Mouse (Mus musculus): ENCODE measurements around the gene Atrnl1. TPM values are rescaled to one million over a fixed set of nuclear protein-coding genes. Genes with fewer than 3 reads are reported as not detected.

Atrnl1 gene
- polyA plus RNA-seq, 1 experiment from 2014 or later, result 7.8 TPM

DNA sequence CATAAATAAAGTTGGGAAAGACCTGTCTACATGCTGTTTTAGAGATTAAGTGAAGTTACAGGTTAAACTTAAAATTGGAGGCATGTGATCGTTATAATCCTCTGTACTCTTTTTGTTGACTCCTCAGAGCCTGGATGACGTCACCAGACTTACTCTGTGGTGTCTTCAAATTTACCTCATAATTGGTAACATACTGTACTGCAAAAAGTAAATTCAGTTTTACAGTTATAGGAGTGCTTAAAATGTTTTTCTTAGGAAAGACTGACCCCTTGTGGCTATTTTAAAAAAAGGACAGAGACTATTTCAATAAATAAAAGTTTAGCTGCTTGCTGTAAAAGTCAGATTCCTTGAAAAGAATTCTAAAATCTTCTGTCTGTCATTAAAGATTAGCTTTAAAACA lies 32.1 kb downstream of the Atrnl1 start:
- no peaks in the 10 kb centered on the region for H3K4me1 ChIP-seq (ENCODE audit: control insufficient read depth, insufficient read depth, low read length)
- H3K9me3 ChIP-seq (replicated peaks; ENCODE audit: control insufficient read depth, low read length), result no peaks in the 10 kb centered on the region
- no peak overlapping the region for H3K4me2 ChIP-seq (ENCODE audit: low read depth, low read length)
- no peaks in the 10 kb centered on the region for H3K36me3 ChIP-seq (replicated peaks; ENCODE audit: control insufficient read depth, insufficient read depth, low read depth, low read length)
- ATAC-seq (replicated peaks; ENCODE audit: insufficient number of reproducible peaks, low FRiP score, low TSS enrichment, low read depth), result no peak
- H3K4me3 ChIP-seq (ENCODE audit: low read depth, low read length), result no peak overlapping the region
- DNase-seq (ENCODE audit: low spot score), result peak; percentile 75
- 45% methylated on average over 2 of the region's 2 CpGs for WGBS
- H3K9ac ChIP-seq (replicated peaks; ENCODE audit: low read length), result no peak overlapping the region
- no peaks in the 10 kb centered on the region for H3K27me3 ChIP-seq (ENCODE audit: control insufficient read depth, insufficient read depth, low read length)
- H3K27ac ChIP-seq (replicated peaks; ENCODE audit: low read depth, low read length), result no peak overlapping the region

DNA sequence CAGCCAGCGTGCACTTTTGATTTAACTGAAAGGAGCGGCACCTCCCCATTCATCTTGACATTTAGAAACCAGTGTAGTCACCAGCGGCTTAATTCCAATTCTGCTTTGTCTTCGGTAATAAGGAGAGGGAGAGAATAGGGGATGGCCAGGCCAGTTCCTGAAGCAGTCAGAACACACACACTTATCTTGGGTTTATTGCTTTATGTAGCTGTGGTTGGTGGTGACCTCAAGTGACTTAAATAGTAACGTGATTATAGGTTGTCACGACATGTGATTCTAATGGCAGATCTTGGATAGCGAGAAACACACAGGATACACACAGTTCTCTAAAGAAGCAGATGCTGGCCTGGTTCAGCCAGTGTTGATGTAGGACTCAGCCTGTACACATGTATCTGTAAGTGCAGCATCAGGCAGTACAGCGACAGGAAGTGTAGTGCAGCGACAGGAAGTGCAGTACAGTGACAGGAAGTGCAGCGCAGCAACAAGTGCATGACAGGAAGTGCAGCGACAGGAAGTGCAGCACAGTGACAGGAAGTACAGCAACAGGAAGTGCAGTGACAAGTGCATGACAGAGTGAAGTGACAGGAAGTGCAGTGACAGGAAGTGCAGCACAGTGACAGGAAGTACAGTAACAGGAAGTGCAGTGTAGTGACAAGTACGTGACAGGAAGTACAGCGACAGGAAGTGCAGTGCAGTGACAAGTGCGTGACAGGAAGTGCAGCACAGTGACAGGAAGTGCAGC lies 37.5 kb downstream of the Atrnl1 start:
- no peak overlapping the region for H3K4me2 ChIP-seq (ENCODE audit: low read depth, low read length)
- 94% methylated on average over 14 of the region's 14 CpGs for WGBS
- no peak overlapping the region for H3K27ac ChIP-seq (replicated peaks; ENCODE audit: low read depth, low read length)
- no peaks in the 10 kb centered on the region for H3K4me1 ChIP-seq (ENCODE audit: control insufficient read depth, insufficient read depth, low read length)
- no peaks in the 10 kb centered on the region for H3K9me3 ChIP-seq (replicated peaks; ENCODE audit: control insufficient read depth, low read length)
- ATAC-seq (replicated peaks; ENCODE audit: insufficient number of reproducible peaks, low FRiP score, low TSS enrichment, low read depth), result no peak
- no peak overlapping the region for H3K9ac ChIP-seq (replicated peaks; ENCODE audit: low read length)
- H3K27me3 ChIP-seq (ENCODE audit: control insufficient read depth, insufficient read depth, low read length), result no peaks in the 10 kb centered on the region
- DNase-seq (ENCODE audit: low spot score), result no peak
- H3K36me3 ChIP-seq (replicated peaks; ENCODE audit: control insufficient read depth, insufficient read depth, low read depth, low read length), result no peaks in the 10 kb centered on the region
- no peak overlapping the region for H3K4me3 ChIP-seq (ENCODE audit: low read depth, low read length)

- H3K4me1 ChIP-seq (ENCODE audit: control insufficient read depth, insufficient read depth, low read length), result no peaks in the 10 kb centered on the region
- no peaks in the 10 kb centered on the region for H3K36me3 ChIP-seq (replicated peaks; ENCODE audit: control insufficient read depth, insufficient read depth, low read depth, low read length)
- H3K4me3 ChIP-seq (ENCODE audit: low read depth, low read length), result no peak overlapping the region
- no peak for ATAC-seq (replicated peaks; ENCODE audit: insufficient number of reproducible peaks, low FRiP score, low TSS enrichment, low read depth)
- DNase-seq (ENCODE audit: low spot score), result no peak
- no peaks in the 10 kb centered on the region for H3K27me3 ChIP-seq (ENCODE audit: control insufficient read depth, insufficient read depth, low read length)
- no peak overlapping the region for H3K9ac ChIP-seq (replicated peaks; ENCODE audit: low read length)
- no peak overlapping the region for H3K4me2 ChIP-seq (ENCODE audit: low read depth, low read length)
- H3K9me3 ChIP-seq (replicated peaks; ENCODE audit: control insufficient read depth, low read length), result no peaks in the 10 kb centered on the region
- WGBS, result 96% methylated on average over 4 of the region's 4 CpGs
- H3K27ac ChIP-seq (replicated peaks; ENCODE audit: low read depth, low read length), result no peak overlapping the region
These were observed 38.1 kb downstream of the Atrnl1 start for GRCm38 (mm10) chr19:57648944-57649271.

DNA sequence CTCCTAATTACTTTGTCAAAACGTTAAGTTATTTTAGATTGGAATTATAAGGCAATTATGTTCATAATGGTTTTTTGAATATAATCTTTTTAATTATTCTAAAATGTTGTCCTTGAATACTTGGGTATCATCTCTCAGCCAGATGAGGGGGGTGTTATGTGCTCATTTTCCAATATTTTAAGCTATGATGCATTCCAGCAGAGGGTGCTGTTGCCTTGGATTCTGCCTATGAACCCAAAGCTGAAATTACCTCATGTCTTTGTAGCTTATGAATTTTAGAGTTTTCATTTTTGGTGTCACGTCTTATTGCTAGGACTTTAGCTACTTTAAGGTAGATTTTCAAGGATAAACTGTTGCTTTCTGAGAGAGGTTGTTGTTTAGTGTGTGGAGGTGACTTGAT lies 44.2 kb downstream of the Atrnl1 start:
- no peaks in the 10 kb centered on the region for H3K4me1 ChIP-seq (ENCODE audit: control insufficient read depth, insufficient read depth, low read length)
- no peaks in the 10 kb centered on the region for H3K9me3 ChIP-seq (replicated peaks; ENCODE audit: control insufficient read depth, low read length)
- peaks cover 3% of the 10 kb centered on the region; the same call in 1 of the 2 replicates for H3K36me3 ChIP-seq (replicated peaks; ENCODE audit: control insufficient read depth, insufficient read depth, low read depth, low read length)
- WGBS, result 70% methylated on average over 2 of the region's 2 CpGs
- no peak overlapping the region for H3K4me3 ChIP-seq (ENCODE audit: low read depth, low read length)
- H3K27ac ChIP-seq (replicated peaks; ENCODE audit: low read depth, low read length), result no peak overlapping the region
- H3K4me2 ChIP-seq (ENCODE audit: low read depth, low read length), result no peak overlapping the region
- DNase-seq (ENCODE audit: low spot score) (peak; percentile 76), ATAC-seq (replicated peaks; ENCODE audit: insufficient number of reproducible peaks, low FRiP score, low TSS enrichment, low read depth) (no peak)
- H3K9ac ChIP-seq (replicated peaks; ENCODE audit: low read length), result no peak overlapping the region
- no peaks in the 10 kb centered on the region for H3K27me3 ChIP-seq (ENCODE audit: control insufficient read depth, insufficient read depth, low read length)

- no peaks in the 10 kb centered on the region for H3K27me3 ChIP-seq (ENCODE audit: control insufficient read depth, insufficient read depth, low read length)
- H3K9me3 ChIP-seq (replicated peaks; ENCODE audit: control insufficient read depth, low read length), result no peaks in the 10 kb centered on the region
- no peaks in the 10 kb centered on the region for H3K4me1 ChIP-seq (ENCODE audit: control insufficient read depth, insufficient read depth, low read length)
- H3K36me3 ChIP-seq (replicated peaks; ENCODE audit: control insufficient read depth, insufficient read depth, low read depth, low read length), result peaks cover 3% of the 10 kb centered on the region; the same call in 1 of the 2 replicates
- no peak for ATAC-seq (replicated peaks; ENCODE audit: insufficient number of reproducible peaks, low FRiP score, low TSS enrichment, low read depth)
- H3K27ac ChIP-seq (replicated peaks; ENCODE audit: low read depth, low read length), result no peak overlapping the region
- no peak overlapping the region for H3K4me2 ChIP-seq (ENCODE audit: low read depth, low read length)
- H3K9ac ChIP-seq (replicated peaks; ENCODE audit: low read length), result no peak overlapping the region
- 95% methylated on average over 11 of the region's 11 CpGs for WGBS
- no peak overlapping the region for H3K4me3 ChIP-seq (ENCODE audit: low read depth, low read length)
- DNase-seq (ENCODE audit: low spot score), result no peak
These were observed 44.7 kb downstream of the Atrnl1 start for GRCm38 (mm10) chr19:57655491-57655890.

- Histone ChIP-seq H3K36me3 (replicated peaks; ENCODE audit: control insufficient read depth, insufficient read depth, low read depth, low read length) (peaks cover 3% of the 10 kb centered on the region; the same call in 1 of the 2 replicates), H3K4me3 (ENCODE audit: low read depth, low read length) (no peak overlapping the region), H3K4me1 (ENCODE audit: control insufficient read depth, insufficient read depth, low read length) (no peaks in the 10 kb centered on the region), H3K9me3 (replicated peaks; ENCODE audit: control insufficient read depth, low read length) (no peaks in the 10 kb centered on the region), H3K27me3 (ENCODE audit: control insufficient read depth, insufficient read depth, low read length) (no peaks in the 10 kb centered on the region), H3K4me2 (ENCODE audit: low read depth, low read length) (no peak overlapping the region), H3K9ac (replicated peaks; ENCODE audit: low read length) (no peak overlapping the region), H3K27ac (replicated peaks; ENCODE audit: low read depth, low read length) (no peak overlapping the region)
- ATAC-seq (replicated peaks; ENCODE audit: insufficient number of reproducible peaks, low FRiP score, low TSS enrichment, low read depth), result no peak
- no peak for DNase-seq (ENCODE audit: low spot score)
- WGBS, result 75% methylated on average over 12 of the region's 12 CpGs
These were observed 46.7 kb downstream of the Atrnl1 start for GRCm38 (mm10) chr19:57657426-57658087.

DNA sequence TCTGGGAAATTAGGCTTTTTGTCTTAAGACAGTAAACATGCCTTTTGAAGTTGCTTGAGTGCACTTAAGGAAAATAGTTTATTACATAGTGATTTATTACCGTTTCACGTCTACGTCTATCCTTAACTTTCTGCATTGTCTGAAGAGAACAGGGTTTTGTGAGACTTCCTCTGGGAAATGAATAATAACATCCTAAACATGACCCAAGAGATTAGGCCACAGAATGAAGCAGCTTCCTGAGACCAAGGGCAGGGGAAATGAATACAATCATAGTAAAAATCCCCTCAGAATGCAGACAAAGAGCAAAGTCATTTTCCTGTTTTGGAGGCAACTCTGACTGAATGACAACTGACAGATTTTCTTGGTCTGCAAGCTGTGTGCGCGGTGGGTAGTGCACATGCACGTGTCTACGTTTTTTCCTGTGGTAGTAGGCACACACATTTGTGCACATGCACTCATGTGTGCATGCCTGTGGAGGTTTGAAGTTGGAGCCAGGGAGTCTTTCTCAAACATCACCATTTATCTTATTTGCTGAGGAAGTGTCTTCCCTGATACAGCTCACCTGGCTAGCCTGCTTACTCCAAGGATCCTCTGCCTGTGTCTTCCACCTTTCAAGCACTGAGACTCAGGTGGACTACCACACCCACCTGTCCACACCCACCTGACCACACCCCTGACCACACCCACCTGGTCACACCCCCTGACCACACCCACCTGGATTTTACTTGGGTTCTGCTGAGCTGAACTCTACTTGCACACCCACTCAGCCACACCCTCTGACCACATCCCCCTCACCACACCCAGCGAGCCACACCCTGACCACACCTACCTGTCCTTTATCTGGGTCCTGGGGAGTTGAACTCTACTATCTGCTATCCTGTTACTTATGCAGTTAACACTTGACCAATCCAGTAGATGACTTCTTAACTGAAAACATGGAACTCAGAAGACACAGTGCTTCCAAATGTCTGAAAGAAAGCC lies 47.6 kb downstream of the Atrnl1 start:
- Histone ChIP-seq H3K27ac (replicated peaks; ENCODE audit: low read depth, low read length) (no peak overlapping the region), H3K27me3 (ENCODE audit: control insufficient read depth, insufficient read depth, low read length) (no peaks in the 10 kb centered on the region), H3K9me3 (replicated peaks; ENCODE audit: control insufficient read depth, low read length) (no peaks in the 10 kb centered on the region), H3K4me1 (ENCODE audit: control insufficient read depth, insufficient read depth, low read length) (no peaks in the 10 kb centered on the region), H3K4me3 (ENCODE audit: low read depth, low read length) (no peak overlapping the region), H3K4me2 (ENCODE audit: low read depth, low read length) (no peak overlapping the region), H3K36me3 (replicated peaks; ENCODE audit: control insufficient read depth, insufficient read depth, low read depth, low read length) (peaks cover 3% of the 10 kb centered on the region; the same call in 1 of the 2 replicates), H3K9ac (replicated peaks; ENCODE audit: low read length) (no peak overlapping the region)
- WGBS, result 84% methylated on average over 8 of the region's 8 CpGs
- ATAC-seq (replicated peaks; ENCODE audit: insufficient number of reproducible peaks, low FRiP score, low TSS enrichment, low read depth) (no peak), DNase-seq (ENCODE audit: low spot score) (no peak)
